Mouse (Mus musculus): ENCODE data around the gene Frmd6. TPM values are rescaled to one million over a fixed set of nuclear protein-coding genes. Genes with fewer than 3 reads are reported as not detected.

Frmd6 gene
- polyA plus RNA-seq, 1 experiment from 2014 or later, result 17.4 TPM

DNA sequence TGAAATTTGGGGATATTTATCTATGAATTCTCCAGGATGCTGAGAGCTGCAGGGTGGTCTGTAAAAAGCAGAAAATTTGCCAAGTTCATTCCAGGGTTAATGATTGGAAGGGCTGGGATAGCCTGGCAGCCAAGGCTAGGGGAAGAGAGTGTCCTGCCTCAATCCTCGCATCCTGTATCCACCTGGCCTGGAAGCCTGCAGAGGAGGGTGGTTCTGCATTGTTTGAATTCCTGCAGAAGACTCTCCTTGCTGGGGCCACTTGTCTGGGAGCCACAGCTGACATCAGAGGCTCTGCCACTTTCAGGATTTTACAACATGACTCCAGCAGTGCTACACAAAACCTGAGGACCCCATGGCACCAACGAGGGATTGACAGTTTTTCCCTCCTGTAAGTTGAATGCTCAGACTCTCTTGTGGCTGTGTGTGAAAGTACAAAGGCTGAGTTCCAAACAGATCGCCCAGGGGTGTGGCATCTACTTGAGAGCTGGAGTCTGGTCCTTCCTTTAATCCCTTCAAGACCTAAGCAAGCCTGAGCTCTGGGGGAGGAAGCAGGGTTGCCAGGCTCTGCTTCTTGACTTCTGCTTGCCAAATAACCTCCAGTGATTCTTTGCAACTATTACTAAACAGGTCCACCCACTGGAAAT, 12.4 kb upstream of the Frmd6 start:
- H3K4me2 ChIP-seq (replicated peaks; ENCODE audit: low read depth, low read length), result no peak overlapping the region
- no peak overlapping the region for H3K27ac ChIP-seq (ENCODE audit: low read depth, low read length)
- 29% methylated on average over 3 of the region's 3 CpGs for WGBS
- no peaks in the 10 kb centered on the region for H3K27me3 ChIP-seq (ENCODE audit: control insufficient read depth, insufficient read depth, low read length)
- no peak for ATAC-seq (ENCODE audit: low FRiP score, low TSS enrichment)
- no peak overlapping the region for H3K9ac ChIP-seq (ENCODE audit: low read depth, low read length)
- H3K4me1 ChIP-seq (ENCODE audit: control insufficient read depth, insufficient read depth, low read length), result no peaks in the 10 kb centered on the region
- no peak overlapping the region for H3K4me3 ChIP-seq (ENCODE audit: low read length)
- H3K36me3 ChIP-seq (ENCODE audit: control insufficient read depth, insufficient read depth, low read length), result no peaks in the 10 kb centered on the region
- H3K9me3 ChIP-seq (ENCODE audit: control insufficient read depth, low read length), result no peaks in the 10 kb centered on the region

GRCm38 (mm10) chr12:70816731-70817130, 8.6 kb upstream of the Frmd6 start:
- H3K27me3 ChIP-seq (ENCODE audit: control insufficient read depth, insufficient read depth, low read length), result no peaks in the 10 kb centered on the region
- 87% methylated on average over 2 of the region's 2 CpGs for whole genome bisulfite sequencing
- H3K9ac ChIP-seq (ENCODE audit: low read depth, low read length), result no peak overlapping the region
- H3K36me3 ChIP-seq (ENCODE audit: control insufficient read depth, insufficient read depth, low read length), result no peaks in the 10 kb centered on the region
- no peaks in the 10 kb centered on the region for H3K4me1 ChIP-seq (ENCODE audit: control insufficient read depth, insufficient read depth, low read length)
- H3K4me2 ChIP-seq (replicated peaks; ENCODE audit: low read depth, low read length), result no peak overlapping the region
- H3K9me3 ChIP-seq (ENCODE audit: control insufficient read depth, low read length), result no peaks in the 10 kb centered on the region
- no peak for ATAC-seq (ENCODE audit: low FRiP score, low TSS enrichment)
- H3K4me3 ChIP-seq (ENCODE audit: low read length), result no peak overlapping the region
- no peak overlapping the region for H3K27ac ChIP-seq (ENCODE audit: low read depth, low read length)

DNA sequence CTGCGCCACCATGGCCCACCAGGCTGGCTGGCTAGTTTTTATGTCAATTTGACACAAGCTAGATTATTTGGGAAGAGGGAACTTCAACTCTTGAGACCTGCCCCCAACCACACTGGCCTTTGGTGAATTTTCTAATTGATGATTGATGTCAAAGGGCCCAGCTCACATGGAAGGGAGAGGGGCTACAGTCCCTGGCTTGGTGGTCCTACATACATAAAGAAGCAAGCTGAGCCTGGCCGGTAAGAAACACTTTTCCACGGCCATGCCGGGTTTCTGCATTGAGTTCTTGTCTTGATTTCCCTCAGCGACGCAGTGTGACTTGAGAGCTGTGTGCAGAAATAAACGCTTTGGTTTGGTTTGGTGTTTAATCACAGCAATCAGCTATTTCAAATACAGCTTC, 1.3 kb upstream of the Frmd6 start:
- no peak for ATAC-seq (ENCODE audit: low FRiP score, low TSS enrichment)
- H3K4me2 ChIP-seq (replicated peaks; ENCODE audit: low read depth, low read length), result peak overlapping the region; percentile 57
- no peak overlapping the region for H3K4me3 ChIP-seq (ENCODE audit: low read length)
- no peak overlapping the region for H3K27ac ChIP-seq (ENCODE audit: low read depth, low read length)
- H3K9me3 ChIP-seq (ENCODE audit: control insufficient read depth, low read length), result no peaks in the 10 kb centered on the region
- no peak overlapping the region for H3K9ac ChIP-seq (ENCODE audit: low read depth, low read length)
- H3K36me3 ChIP-seq (ENCODE audit: control insufficient read depth, insufficient read depth, low read length), result no peaks in the 10 kb centered on the region
- peaks cover 8% of the 10 kb centered on the region for H3K4me1 ChIP-seq (ENCODE audit: control insufficient read depth, insufficient read depth, low read length)
- H3K27me3 ChIP-seq (ENCODE audit: control insufficient read depth, insufficient read depth, low read length), result no peaks in the 10 kb centered on the region
- WGBS, result 59% methylated on average over 7 of the region's 7 CpGs

DNA sequence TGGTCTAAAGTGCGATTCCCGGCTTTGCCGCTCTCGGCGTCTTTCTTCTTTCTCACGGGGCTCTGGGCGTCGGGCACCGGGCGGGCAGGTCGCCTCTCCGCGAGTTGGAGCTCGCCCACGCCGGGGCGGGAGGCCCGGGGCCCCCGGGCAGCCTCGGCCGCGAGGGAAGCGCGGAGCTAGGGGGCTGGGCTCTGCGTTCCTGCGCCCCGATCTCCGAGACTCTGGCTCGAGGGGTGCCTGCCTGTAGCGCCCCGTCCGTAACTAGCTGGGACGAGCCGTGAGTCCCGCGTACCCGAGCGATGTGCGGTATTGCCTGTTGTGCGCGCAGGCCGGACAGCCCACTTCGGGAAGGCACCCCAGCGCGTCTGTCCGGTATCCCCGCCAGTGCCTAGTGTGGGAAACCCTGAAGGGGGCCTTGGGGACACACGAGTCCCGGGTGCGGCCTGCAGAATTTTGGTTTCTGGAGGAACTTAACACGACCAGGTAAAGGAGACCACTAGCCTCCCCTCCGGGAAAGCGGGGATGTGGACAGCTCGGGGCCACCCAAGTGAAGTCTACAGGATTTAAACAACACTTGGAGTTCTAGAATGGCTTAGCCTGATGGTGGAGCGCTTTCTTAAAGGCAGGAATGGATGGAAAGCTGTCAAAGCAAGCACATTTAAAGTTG, 470 bp downstream of the Frmd6 start:
- H3K27ac ChIP-seq (ENCODE audit: low read depth, low read length), result peak overlapping the region; percentile 97
- no peaks in the 10 kb centered on the region for H3K27me3 ChIP-seq (ENCODE audit: control insufficient read depth, insufficient read depth, low read length)
- H3K4me2 ChIP-seq (replicated peaks; ENCODE audit: low read depth, low read length), result peak overlapping the region; percentile 78
- peak overlapping the region; percentile 59 for H3K4me3 ChIP-seq (ENCODE audit: low read length)
- peak; percentile 68 for ATAC-seq (ENCODE audit: low FRiP score, low TSS enrichment)
- no peaks in the 10 kb centered on the region for H3K36me3 ChIP-seq (ENCODE audit: control insufficient read depth, insufficient read depth, low read length)
- H3K9me3 ChIP-seq (ENCODE audit: control insufficient read depth, low read length), result no peaks in the 10 kb centered on the region
- peaks cover 13% of the 10 kb centered on the region for H3K4me1 ChIP-seq (ENCODE audit: control insufficient read depth, insufficient read depth, low read length)
- under 1% methylated on average over 42 of the region's 55 CpGs for WGBS
- peak overlapping the region; percentile 77 for H3K9ac ChIP-seq (ENCODE audit: low read depth, low read length)

DNA sequence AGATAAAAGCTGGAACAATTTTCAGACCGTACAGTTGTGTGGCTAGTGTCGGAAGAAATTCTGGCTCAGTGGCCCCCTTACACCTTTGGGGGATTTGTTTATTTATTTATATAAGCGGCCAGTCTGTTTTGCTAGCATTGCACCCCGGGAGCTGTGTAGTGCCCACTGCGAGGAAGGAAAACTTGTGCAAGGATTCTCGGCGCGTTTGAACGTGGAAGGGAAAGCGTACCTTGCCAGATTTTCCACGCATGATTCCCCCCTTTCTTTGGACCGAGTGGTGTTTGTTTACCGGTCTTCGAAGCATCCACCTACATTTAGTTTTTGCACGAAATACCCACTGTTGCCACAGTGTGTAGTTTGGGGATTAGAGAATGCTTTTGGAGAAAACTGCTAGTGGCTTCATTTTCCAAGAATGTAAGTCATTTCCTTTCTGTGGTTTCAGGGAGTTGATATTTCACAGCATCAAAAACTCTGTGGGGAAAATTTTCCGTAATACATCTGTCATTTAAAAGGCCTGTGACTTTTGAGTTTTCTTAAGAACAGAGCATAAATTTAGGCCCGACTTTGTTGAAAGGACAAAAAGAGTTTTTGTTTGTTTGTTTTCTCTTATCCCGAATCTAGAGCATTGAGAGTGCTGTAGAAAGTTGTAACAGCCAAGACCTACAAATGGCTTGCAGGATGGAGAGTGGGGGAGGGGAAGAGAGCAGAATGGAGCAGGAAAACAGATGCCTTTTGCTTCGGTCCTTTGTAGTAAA, 1.2 kb downstream of the Frmd6 start:
- no peak for ATAC-seq (ENCODE audit: low FRiP score, low TSS enrichment)
- Histone ChIP-seq H3K27ac (ENCODE audit: low read depth, low read length) (peak overlapping the region; percentile 97), H3K4me3 (ENCODE audit: low read length) (peak overlapping the region; percentile 59), H3K27me3 (ENCODE audit: control insufficient read depth, insufficient read depth, low read length) (no peaks in the 10 kb centered on the region), H3K4me2 (replicated peaks; ENCODE audit: low read depth, low read length) (peak overlapping the region; percentile 78), H3K9me3 (ENCODE audit: control insufficient read depth, low read length) (no peaks in the 10 kb centered on the region), H3K9ac (ENCODE audit: low read depth, low read length) (peak overlapping the region; percentile 77), H3K4me1 (ENCODE audit: control insufficient read depth, insufficient read depth, low read length) (peaks cover 13% of the 10 kb centered on the region), H3K36me3 (ENCODE audit: control insufficient read depth, insufficient read depth, low read length) (no peaks in the 10 kb centered on the region)
- 2% methylated on average over 19 of the region's 19 CpGs for WGBS

GRCm38 (mm10) chr12:70827187-70827900, 2.0 kb downstream of the Frmd6 start:
- no peak for ATAC-seq (ENCODE audit: low FRiP score, low TSS enrichment)

DNA sequence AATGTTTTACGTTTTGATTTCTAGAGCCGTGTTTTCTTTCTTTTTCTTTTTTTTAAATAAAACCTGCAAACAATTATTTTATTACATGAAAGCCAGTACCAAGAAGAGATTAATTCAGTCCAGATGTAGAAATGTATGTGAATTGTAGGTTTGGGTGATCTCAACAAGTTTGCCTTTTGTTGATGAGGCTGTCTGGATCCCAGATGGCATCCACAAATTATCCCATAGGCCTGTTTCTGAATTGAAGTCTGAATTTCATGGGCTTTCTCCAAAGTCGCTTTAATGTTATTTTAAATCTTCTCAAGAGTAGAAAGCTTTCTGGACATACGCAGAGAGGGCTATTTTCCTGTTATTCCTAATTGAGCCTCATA, 2.6 kb downstream of the Frmd6 start:
- Histone ChIP-seq H3K9me3 (ENCODE audit: control insufficient read depth, low read length) (no peaks in the 10 kb centered on the region), H3K36me3 (ENCODE audit: control insufficient read depth, insufficient read depth, low read length) (no peaks in the 10 kb centered on the region), H3K4me3 (ENCODE audit: low read length) (no peak overlapping the region), H3K9ac (ENCODE audit: low read depth, low read length) (no peak overlapping the region), H3K4me1 (ENCODE audit: control insufficient read depth, insufficient read depth, low read length) (peaks cover 13% of the 10 kb centered on the region), H3K27ac (ENCODE audit: low read depth, low read length) (no peak overlapping the region), H3K27me3 (ENCODE audit: control insufficient read depth, insufficient read depth, low read length) (no peaks in the 10 kb centered on the region), H3K4me2 (replicated peaks; ENCODE audit: low read depth, low read length) (peak overlapping the region; percentile 78; the same call in 1 of the 2 replicates)
- WGBS, result 67% methylated on average over 4 of the region's 4 CpGs
- ATAC-seq (ENCODE audit: low FRiP score, low TSS enrichment), result no peak

More at GRCm38 (mm10) chr12:70827187-70827900, 2.0 kb downstream of the Frmd6 start:
- peak overlapping the region; percentile 25; the same call in 1 of the 2 replicates for H3K9ac ChIP-seq (ENCODE audit: low read depth, low read length)
- no peak overlapping the region for H3K27ac ChIP-seq (ENCODE audit: low read depth, low read length)
- 27% methylated on average over 9 of the region's 9 CpGs for WGBS
- no peaks in the 10 kb centered on the region for H3K27me3 ChIP-seq (ENCODE audit: control insufficient read depth, insufficient read depth, low read length)
- H3K4me1 ChIP-seq (ENCODE audit: control insufficient read depth, insufficient read depth, low read length), result peaks cover 13% of the 10 kb centered on the region
- H3K36me3 ChIP-seq (ENCODE audit: control insufficient read depth, insufficient read depth, low read length), result no peaks in the 10 kb centered on the region
- H3K4me2 ChIP-seq (replicated peaks; ENCODE audit: low read depth, low read length), result peak overlapping the region; percentile 78
- H3K9me3 ChIP-seq (ENCODE audit: control insufficient read depth, low read length), result no peaks in the 10 kb centered on the region
- peak overlapping the region; percentile 59 for H3K4me3 ChIP-seq (ENCODE audit: low read length)

- H3K4me3 ChIP-seq (ENCODE audit: low read length), result no peak overlapping the region
- H3K27me3 ChIP-seq (ENCODE audit: control insufficient read depth, insufficient read depth, low read length), result no peaks in the 10 kb centered on the region
- H3K4me1 ChIP-seq (ENCODE audit: control insufficient read depth, insufficient read depth, low read length), result peaks cover 13% of the 10 kb centered on the region
- 56% methylated on average over 9 of the region's 9 CpGs for WGBS
- 0 out of 2 replicates have a peak, but pooled peaks have one; percentile 15 for ATAC-seq (ENCODE audit: low FRiP score, low TSS enrichment)
- H3K4me2 ChIP-seq (replicated peaks; ENCODE audit: low read depth, low read length), result no peak overlapping the region
- no peak overlapping the region for H3K27ac ChIP-seq (ENCODE audit: low read depth, low read length)
- no peak overlapping the region for H3K9ac ChIP-seq (ENCODE audit: low read depth, low read length)
- no peaks in the 10 kb centered on the region for H3K36me3 ChIP-seq (ENCODE audit: control insufficient read depth, insufficient read depth, low read length)
- H3K9me3 ChIP-seq (ENCODE audit: control insufficient read depth, low read length), result no peaks in the 10 kb centered on the region
Measured at GRCm38 (mm10) chr12:70830982-70831566, 5.8 kb downstream of the Frmd6 start.

Data from kidney, embryonic 14.5 days (tissue).